Mouse (Mus musculus) monocyte, adult 5-6 weeks (primary cell): ENCODE data around the gene Gm13283. TPM values are rescaled to one million over a fixed set of nuclear protein-coding genes. Genes with fewer than 3 reads are reported as not detected.
A peak's percentile ranks its signal among the peaks of the same experiment; 100 is the strongest.
"Not testable (repeated sequence)": the region's sequence is repeated elsewhere in the genome, so short reads cannot be mapped to it uniquely, and the experiment has no call there.

ENCODE experiments used
- ATAC-seq: fragments of 153-309, 156-312 bp; replicated peaks from 2 replicates; pipeline ENCODE4 v1.8.0; 2017; ENCODE audit warnings: mild to moderate bottlenecking; ENCODE audit not compliant: low TSS enrichment, insufficient number of reproducible peaks, severe bottlenecking, poor library complexity, low FRiP score
- total RNA-seq: library from RNA; stranded (forward); fragments of 200-1000, 200-491, 200-594 nt; gene quantifications from 3 replicates; pipeline ENCODE4 v1.2.3, GENCODE M21; 2017

The Gm13283 gene
- total RNA-seq, 1 experiment from 2014 or later = not detected

GRCm38 (mm10) chr4:88760431-88760830 is 512 bp downstream of the Gm13283 start:
- not testable (repeated sequence) for ATAC-seq

GRCm38 (mm10) chr4:88761776-88762175 is 1.9 kb downstream of the Gm13283 start:
- not testable (repeated sequence) for ATAC-seq

DNA sequence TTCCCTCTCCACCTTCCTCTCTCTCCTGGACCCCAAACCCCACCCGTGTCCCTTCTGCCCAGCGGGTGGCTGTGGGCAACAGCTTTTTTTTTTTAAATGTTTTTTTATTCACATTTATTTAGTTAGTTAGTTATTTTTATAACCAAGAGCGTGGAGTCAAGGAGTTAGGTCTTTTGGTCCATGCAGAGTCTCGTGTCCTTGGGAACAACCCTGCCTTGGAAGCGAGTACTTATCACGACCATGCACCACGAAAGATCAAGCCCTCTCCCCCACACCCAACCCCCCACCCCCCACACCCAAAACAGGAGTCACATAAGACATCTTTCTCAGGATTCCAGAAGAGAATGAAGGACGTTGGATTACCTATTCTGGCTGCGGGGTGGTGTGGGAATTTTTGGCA is 2.4 kb downstream of the Gm13283 start:
- not testable (repeated sequence) for ATAC-seq

GRCm38 (mm10) chr4:88763384-88764018 is 3.6 kb downstream of the Gm13283 start:
- ATAC-seq = 0 out of 2 replicates have a peak, but pooled peaks have one; percentile 68

- ATAC-seq = not testable (repeated sequence)
These were observed 13.6 kb downstream of the Gm13283 start, which contains the start of gene Gm13290 for GRCm38 (mm10) chr4:88773534-88773933. Gene Gm13290 (plus strand): TSS chr4:88773834.

DNA sequence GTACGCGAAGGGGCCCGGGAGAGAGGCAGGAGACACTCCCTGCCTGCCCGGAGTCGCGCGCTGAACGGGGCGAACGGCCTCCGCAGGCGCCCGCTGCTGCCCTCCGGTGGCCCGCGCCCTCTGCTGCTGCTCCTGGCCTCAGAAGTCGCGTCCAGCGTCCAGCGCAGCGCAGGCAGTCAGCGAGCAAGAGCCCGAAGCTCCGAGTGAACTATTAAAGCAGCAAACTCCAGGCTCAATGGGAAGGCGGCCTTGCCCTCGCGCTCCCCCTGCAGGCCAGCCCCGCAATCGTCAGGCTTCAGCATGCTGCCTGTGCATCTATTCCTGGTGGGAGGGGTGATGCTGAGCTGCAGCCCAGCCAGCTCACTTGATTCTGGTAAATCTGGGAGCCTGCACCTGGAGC is 16.7 kb downstream of the Gm13283 start, which contains the start of gene Gm13289:
Gm13289 (plus strand) TSS at position 301 of the 400 bp plus-strand sequence.
- not testable (repeated sequence) for ATAC-seq

DNA sequence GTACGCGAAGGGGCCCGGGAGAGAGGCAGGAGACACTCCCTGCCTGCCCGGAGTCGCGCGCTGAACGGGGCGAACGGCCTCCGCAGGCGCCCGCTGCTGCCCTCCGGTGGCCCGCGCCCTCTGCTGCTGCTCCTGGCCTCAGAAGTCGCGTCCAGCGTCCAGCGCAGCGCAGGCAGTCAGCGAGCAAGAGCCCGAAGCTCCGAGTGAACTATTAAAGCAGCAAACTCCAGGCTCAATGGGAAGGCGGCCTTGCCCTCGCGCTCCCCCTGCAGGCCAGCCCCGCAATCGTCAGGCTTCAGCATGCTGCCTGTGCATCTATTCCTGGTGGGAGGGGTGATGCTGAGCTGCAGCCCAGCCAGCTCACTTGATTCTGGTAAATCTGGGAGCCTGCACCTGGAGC is 19.6 kb downstream of the Gm13283 start, which contains the start of gene Gm13272:
Gm13272 (plus strand) TSS at position 301 of the 400 bp plus-strand sequence.
- ATAC-seq = not testable (repeated sequence)

DNA sequence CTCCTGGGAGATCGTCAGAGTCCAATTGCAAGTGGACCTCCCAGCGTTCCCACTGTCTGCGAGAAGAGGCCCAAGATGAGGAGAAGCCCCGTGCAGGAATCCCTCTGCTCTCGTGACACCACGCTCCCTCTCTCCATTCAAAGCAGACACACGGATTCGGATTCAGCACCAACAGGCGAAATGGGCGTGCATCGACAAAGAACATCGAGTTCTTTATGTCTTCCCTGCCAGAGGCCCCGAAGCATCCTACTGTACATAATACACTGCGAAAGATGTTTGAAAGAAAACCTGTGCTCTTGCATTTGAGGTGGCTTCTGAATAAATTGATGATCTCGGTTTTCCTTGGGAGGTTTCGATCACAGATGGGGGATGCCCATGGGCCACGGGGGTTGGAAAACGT is 20.4 kb downstream of the Gm13283 start:
- ATAC-seq = not testable (repeated sequence)

- ATAC-seq = not testable (repeated sequence)
These were observed 21.9 kb downstream of the Gm13283 start, which contains the start of gene Ifnz for GRCm38 (mm10) chr4:88781831-88782230. Gene Ifnz (plus strand): TSS chr4:88782131.

GRCm38 (mm10) chr4:88782335-88782734 is 22.4 kb downstream of the Gm13283 start:
- ATAC-seq = not testable (repeated sequence)

GRCm38 (mm10) chr4:88785409-88785808 is 25.5 kb downstream of the Gm13283 start, which contains the start of gene Gm13276:
Gene Gm13276 (plus strand): TSS chr4:88785709.
- not testable (repeated sequence) for ATAC-seq

DNA sequence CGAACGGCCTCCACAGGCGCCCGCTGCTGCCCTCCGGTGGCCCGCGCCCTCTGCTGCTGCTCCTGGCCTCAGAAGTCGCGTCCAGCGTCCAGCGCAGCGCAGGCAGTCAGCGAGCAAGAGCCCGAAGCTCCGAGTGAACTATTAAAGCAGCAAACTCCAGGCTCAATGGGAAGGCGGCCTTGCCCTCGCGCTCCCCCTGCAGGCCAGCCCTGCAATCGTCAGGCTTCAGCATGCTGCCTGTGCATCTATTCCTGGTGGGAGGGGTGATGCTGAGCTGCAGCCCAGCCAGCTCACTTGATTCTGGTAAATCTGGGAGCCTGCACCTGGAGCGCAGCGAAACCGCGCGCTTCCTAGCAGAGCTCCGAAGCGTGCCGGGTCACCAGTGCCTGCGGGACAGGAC is 28.5 kb downstream of the Gm13283 start, which contains the start of gene Gm13277:
Gm13277 (plus strand) TSS at position 231 of the 400 bp plus-strand sequence.
- not testable (repeated sequence) for ATAC-seq

- not testable (repeated sequence) for ATAC-seq
These were observed 31.3 kb downstream of the Gm13283 start, which contains the start of gene Gm13278 for GRCm38 (mm10) chr4:88791250-88791649. Gene Gm13278 (plus strand): TSS chr4:88791550.

- ATAC-seq = not testable (repeated sequence)
These were observed 34.2 kb downstream of the Gm13283 start, which contains the start of gene Gm13275 for GRCm38 (mm10) chr4:88793936-88794675. Gene Gm13275 (plus strand): TSS chr4:88794487.

- ATAC-seq = not testable (repeated sequence)
These were observed 37.2 kb downstream of the Gm13283 start, which contains the start of gene Gm13279 for GRCm38 (mm10) chr4:88797097-88797496. Gene Gm13279 (plus strand): TSS chr4:88797397.

GRCm38 (mm10) chr4:88799365-88799764 is 39.4 kb downstream of the Gm13283 start, which contains the start of gene Gm13285:
Gene Gm13285 (plus strand): TSS chr4:88799665.
- not testable (repeated sequence) for ATAC-seq

GRCm38 (mm10) chr4:88802954-88803353 is 43.0 kb downstream of the Gm13283 start, which contains the start of gene Gm13287:
Gene Gm13287 (plus strand): TSS chr4:88803254.
- not testable (repeated sequence) for ATAC-seq

GRCm38 (mm10) chr4:88805231-88805630 is 45.3 kb downstream of the Gm13283 start, which contains the start of gene Gm13288:
Gene Gm13288 (plus strand): TSS chr4:88805531.
- not testable (repeated sequence) for ATAC-seq

DNA sequence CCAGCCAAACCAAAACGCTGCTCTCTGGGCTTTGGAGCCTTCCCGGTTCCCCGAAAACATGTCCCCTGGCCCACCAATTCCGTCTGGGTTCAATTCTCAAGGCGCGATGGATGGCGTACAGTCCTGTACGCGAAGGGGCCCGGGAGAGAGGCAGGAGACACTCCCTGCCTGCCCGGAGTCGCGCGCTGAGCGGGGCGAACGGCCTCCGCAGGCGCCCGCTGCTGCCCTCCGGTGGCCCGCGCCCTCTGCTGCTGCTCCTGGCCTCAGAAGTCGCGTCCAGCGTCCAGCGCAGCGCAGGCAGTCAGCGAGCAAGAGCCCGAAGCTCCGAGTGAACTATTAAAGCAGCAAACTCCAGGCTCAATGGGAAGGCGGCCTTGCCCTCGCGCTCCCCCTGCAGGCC is 45.8 kb downstream of the Gm13283 start:
- not testable (repeated sequence) for ATAC-seq
